Mouse (Mus musculus) heart, embryonic 13.5 days (tissue): ENCODE results near the gene Tmem260. TPM values are rescaled to one million over a fixed set of nuclear protein-coding genes. Genes with fewer than 3 reads are reported as not detected.

Experiments
- ATAC-seq: fragments of 200-750 bp; cut with Nextera tagmentation; 2 replicates; pipeline ENCODE4 v1.8.0; 2017; ENCODE audit warnings: moderate TSS enrichment; ENCODE audit not compliant: insufficient number of reproducible peaks, low FRiP score, low TSS enrichment; ENCODE audit errors: extremely low read depth
- H3K27ac ChIP-seq: fragments of 300-500 bp; sonication (generic); replicated peaks from 2 replicates; pipeline ENCODE4 v1.5.1; 2015; ENCODE audit warnings: moderate library complexity, mild to moderate bottlenecking, inconsistent platforms
- H3K27me3 ChIP-seq: fragments of 300-500 bp; sonication (generic); replicated peaks from 2 replicates; pipeline ENCODE4 v1.6.1; 2015; ENCODE audit warnings: mild to moderate bottlenecking, inconsistent platforms
- H3K36me3 ChIP-seq: fragments of 300-500 bp; sonication (generic); 2 replicates; pipeline ENCODE4 v1.6.1; 2015; ENCODE audit warnings: mild to moderate bottlenecking, inconsistent platforms
- H3K4me1 ChIP-seq: fragments of 300-500 bp; sonication (generic); 2 replicates; pipeline ENCODE4 v1.6.1; 2015; ENCODE audit warnings: inconsistent platforms
- H3K4me2 ChIP-seq: fragments of 300-500 bp; sonication (generic); 2 replicates; pipeline ENCODE4 v1.6.1; 2015; ENCODE audit warnings: inconsistent platforms, mild to moderate bottlenecking, moderate library complexity
- H3K4me3 ChIP-seq: fragments of 300-500 bp; sonication (generic); 2 replicates; pipeline ENCODE4 v1.5.1; 2015; ENCODE audit warnings: moderate library complexity, mild to moderate bottlenecking, inconsistent platforms
- H3K9ac ChIP-seq: fragments of 300-500 bp; sonication (generic); 2 replicates; pipeline ENCODE4 v1.6.1; 2015; ENCODE audit warnings: inconsistent platforms, mild to moderate bottlenecking, moderate library complexity
- H3K9me3 ChIP-seq: fragments of 300-500 bp; sonication (generic); 2 replicates; pipeline ENCODE4 v1.6.1; 2016; ENCODE audit warnings: inconsistent platforms
- WGBS: fragments of 180-500 bp; shearing (Covaris S2); methylation state at CpG from one replicate; pipeline ENCODE4 v1.1.7; 2015; ENCODE audit warnings: mixed read lengths; 5-methylcytosine and 5-hydroxymethylcytosine counted together
- polyA plus RNA-seq: library from polyadenylated mRNA; unstranded; fragments of >200 nt; fragmentation: Nextera tagmentation; extraction: Ambion mirVana; gene quantifications from 2 replicates; pipeline ENCODE4 v1.2.1, GENCODE M21; 2015

Gene Tmem260
- 11.7 and 12.2 TPM in 2 replicates for polyA plus RNA-seq

- under 1% methylated on average over 69 of the region's 69 CpGs for whole genome bisulfite sequencing
- Histone ChIP-seq H3K9me3 (no peaks in the 10 kb centered on the region), H3K4me3 (peak within 1 kb of the TSS; percentile 94), H3K4me2 (peak within 1 kb of the TSS; percentile 80), H3K27ac (peak within 1 kb of the TSS; percentile 86), H3K9ac (peak within 1 kb of the TSS; percentile 96), H3K36me3 (no peaks in the 10 kb centered on the region), H3K4me1 (peaks cover 13% of the 10 kb centered on the region), H3K27me3 (0 out of 2 replicates have a peak, but pooled peaks cover 8% of the 10 kb centered on the region)
- peak; percentile 96 for ATAC-seq
These were observed at the start of gene Tmem260 for GRCm38 (mm10) chr14:48445984-48446683. Gene Tmem260 (plus strand): TSS chr14:48446124.

GRCm38 (mm10) chr14:48406086-48406485 is 39.8 kb upstream of the Tmem260 start:
- H3K27ac ChIP-seq, result no peak overlapping the region

GRCm38 (mm10) chr14:48417064-48417463 is 28.9 kb upstream of the Tmem260 start:
- Histone ChIP-seq H3K9ac (no peak overlapping the region), H3K27me3 (no peaks in the 10 kb centered on the region), H3K27ac (no peak overlapping the region), H3K4me1 (peaks cover 7% of the 10 kb centered on the region), H3K4me3 (no peak overlapping the region), H3K9me3 (no peaks in the 10 kb centered on the region), H3K36me3 (no peaks in the 10 kb centered on the region), H3K4me2 (no peak overlapping the region)
- WGBS, result 70% methylated on average over 3 of the region's 3 CpGs
- no peak for ATAC-seq

More at GRCm38 (mm10) chr14:48406086-48406485, 39.8 kb upstream of the Tmem260 start:
- WGBS, result 84% methylated on average over 13 of the region's 13 CpGs
- Histone ChIP-seq H3K4me3 (no peak overlapping the region), H3K27me3 (no peaks in the 10 kb centered on the region), H3K9me3 (no peaks in the 10 kb centered on the region), H3K4me1 (no peaks in the 10 kb centered on the region), H3K9ac (no peak overlapping the region), H3K4me2 (no peak overlapping the region), H3K36me3 (no peaks in the 10 kb centered on the region)
- no peak for ATAC-seq

- Histone ChIP-seq H3K4me3 (no peak overlapping the region), H3K36me3 (no peaks in the 10 kb centered on the region), H3K27me3 (no peaks in the 10 kb centered on the region; the same call in 1 of the 2 replicates), H3K4me2 (no peak overlapping the region), H3K9me3 (no peaks in the 10 kb centered on the region), H3K27ac (no peak overlapping the region), H3K4me1 (peaks cover 13% of the 10 kb centered on the region), H3K9ac (no peak overlapping the region)
- WGBS, result 55% methylated on average over 3 of the region's 3 CpGs
- ATAC-seq, result no peak
These were observed 27.7 kb upstream of the Tmem260 start for GRCm38 (mm10) chr14:48418264-48418663.

GRCm38 (mm10) chr14:48418672-48419071 is 27.3 kb upstream of the Tmem260 start:
- no peak overlapping the region for H3K9ac ChIP-seq
- 72% methylated on average over 5 of the region's 5 CpGs for WGBS
- no peaks in the 10 kb centered on the region for H3K9me3 ChIP-seq
- no peak overlapping the region for H3K4me2 ChIP-seq
- H3K36me3 ChIP-seq, result no peaks in the 10 kb centered on the region
- peaks cover 13% of the 10 kb centered on the region for H3K4me1 ChIP-seq
- no peak overlapping the region for H3K4me3 ChIP-seq
- H3K27ac ChIP-seq, result no peak overlapping the region
- H3K27me3 ChIP-seq, result no peaks in the 10 kb centered on the region; the same call in 1 of the 2 replicates
- ATAC-seq, result no peak

GRCm38 (mm10) chr14:48421476-48421875 is 24.4 kb upstream of the Tmem260 start:
- Histone ChIP-seq H3K4me1 (peaks cover 13% of the 10 kb centered on the region), H3K27me3 (no peaks in the 10 kb centered on the region; the same call in 1 of the 2 replicates), H3K4me2 (peak overlapping the region; percentile 63), H3K4me3 (no peak overlapping the region), H3K9ac (no peak overlapping the region; the same call in 1 of the 2 replicates), H3K9me3 (no peaks in the 10 kb centered on the region), H3K36me3 (no peaks in the 10 kb centered on the region), H3K27ac (no peak overlapping the region)
- ATAC-seq, result no peak; the same call in 1 of the 2 replicates
- WGBS, result 13% methylated on average over 6 of the region's 6 CpGs

GRCm38 (mm10) chr14:48421996-48422395 is 23.9 kb upstream of the Tmem260 start:
- no peaks in the 10 kb centered on the region for H3K36me3 ChIP-seq
- H3K9ac ChIP-seq, result peak overlapping the region; percentile 51
- no peaks in the 10 kb centered on the region for H3K9me3 ChIP-seq
- no peak overlapping the region; the same call in 1 of the 2 replicates for H3K27ac ChIP-seq
- under 1% methylated on average over 6 of the region's 6 CpGs for WGBS
- H3K27me3 ChIP-seq, result no peaks in the 10 kb centered on the region; the same call in 1 of the 2 replicates
- H3K4me1 ChIP-seq, result peaks cover 13% of the 10 kb centered on the region
- H3K4me2 ChIP-seq, result peak overlapping the region; percentile 63
- peak; percentile 46; the same call in 1 of the 2 replicates for ATAC-seq
- peak overlapping the region; percentile 35 for H3K4me3 ChIP-seq

GRCm38 (mm10) chr14:48422436-48422835 is 23.5 kb upstream of the Tmem260 start:
- WGBS, result 37% methylated on average over 4 of the region's 4 CpGs
- H3K27me3 ChIP-seq, result no peaks in the 10 kb centered on the region; the same call in 1 of the 2 replicates
- peak overlapping the region; percentile 63 for H3K4me2 ChIP-seq
- H3K4me3 ChIP-seq, result peak overlapping the region; percentile 35
- H3K9ac ChIP-seq, result peak overlapping the region; percentile 21; the same call in 1 of the 2 replicates
- H3K27ac ChIP-seq, result no peak overlapping the region; the same call in 1 of the 2 replicates
- H3K36me3 ChIP-seq, result no peaks in the 10 kb centered on the region
- H3K9me3 ChIP-seq, result no peaks in the 10 kb centered on the region
- peaks cover 13% of the 10 kb centered on the region for H3K4me1 ChIP-seq
- ATAC-seq, result no peak

- no peaks in the 10 kb centered on the region; the same call in 1 of the 2 replicates for H3K27me3 ChIP-seq
- H3K36me3 ChIP-seq, result no peaks in the 10 kb centered on the region
- ATAC-seq, result no peak
- no peak overlapping the region for H3K27ac ChIP-seq
- no peak overlapping the region for H3K4me3 ChIP-seq
- no peaks in the 10 kb centered on the region for H3K9me3 ChIP-seq
- 51% methylated on average over 7 of the region's 7 CpGs for WGBS
- H3K9ac ChIP-seq, result no peak overlapping the region
- no peak overlapping the region for H3K4me2 ChIP-seq
- peaks cover 13% of the 10 kb centered on the region for H3K4me1 ChIP-seq
These were observed 23.0 kb upstream of the Tmem260 start for GRCm38 (mm10) chr14:48422901-48423300.

GRCm38 (mm10) chr14:48431978-48432377 is 13.9 kb upstream of the Tmem260 start:
- no peak overlapping the region for H3K9ac ChIP-seq
- ATAC-seq, result no peak
- WGBS, result 76% methylated on average over 2 of the region's 2 CpGs
- H3K27me3 ChIP-seq, result 0 out of 2 replicates have a peak, but pooled peaks cover 9% of the 10 kb centered on the region
- no peaks in the 10 kb centered on the region for H3K4me1 ChIP-seq
- H3K4me3 ChIP-seq, result no peak overlapping the region
- no peaks in the 10 kb centered on the region for H3K36me3 ChIP-seq
- no peaks in the 10 kb centered on the region for H3K9me3 ChIP-seq
- no peak overlapping the region for H3K27ac ChIP-seq
- no peak overlapping the region for H3K4me2 ChIP-seq

GRCm38 (mm10) chr14:48443796-48444195 is 2.1 kb upstream of the Tmem260 start:
- WGBS, result 26% methylated on average over 3 of the region's 3 CpGs
- no peaks in the 10 kb centered on the region for H3K36me3 ChIP-seq
- 0 out of 2 replicates have a peak, but pooled peaks have one; percentile 9 for ATAC-seq

More at GRCm38 (mm10) chr14:48443796-48444195, 2.1 kb upstream of the Tmem260 start:
- Histone ChIP-seq H3K9me3 (no peaks in the 10 kb centered on the region), H3K4me2 (no peak overlapping the region), H3K4me3 (no peak overlapping the region), H3K9ac (no peak overlapping the region), H3K4me1 (peaks cover 13% of the 10 kb centered on the region), H3K27me3 (peaks cover 9% of the 10 kb centered on the region; the same call in 1 of the 2 replicates), H3K27ac (no peak overlapping the region)
